Mouse (Mus musculus) erythroblast, embryonic 14.5 days (primary cell): Measurements from ENCODE around the gene Rab27a. TPM values are rescaled to one million over a fixed set of nuclear protein-coding genes. Genes with fewer than 3 reads are reported as not detected.

Source experiments
- H3K27me3 ChIP-seq: 2 replicates; pipeline ENCODE4 v1.6.1; 2012; ENCODE audit warnings: inconsistent platforms; ENCODE audit not compliant: control insufficient read depth
- H3K36me3 ChIP-seq: 2 replicates; pipeline ENCODE4 v1.6.1; 2012; ENCODE audit warnings: mild to moderate bottlenecking, inconsistent platforms; ENCODE audit not compliant: control insufficient read depth
- H3K4me1 ChIP-seq: 2 replicates; pipeline ENCODE4 v1.6.1; 2012; ENCODE audit warnings: inconsistent platforms; ENCODE audit not compliant: control insufficient read depth
- H3K4me3 ChIP-seq: replicated peaks from 2 replicates; pipeline ENCODE3; 2012; ENCODE audit warnings: moderate library complexity, mild to moderate bottlenecking, inconsistent platforms
- H3K9me3 ChIP-seq: 2 replicates; pipeline ENCODE4 v1.6.1; 2012; ENCODE audit warnings: low read length, inconsistent platforms, mixed read lengths; ENCODE audit not compliant: control insufficient read depth
- GATA1 ChIP-seq: IDR thresholded peaks from 2 replicates; pipeline ENCODE4 v1.6.1; 2012; ENCODE audit warnings: low read length, inconsistent platforms, mixed read lengths
- TAL1 ChIP-seq: IDR thresholded peaks from 3 replicates; pipeline ENCODE4 v1.6.1; 2012; ENCODE audit warnings: low read length, inconsistent platforms, mixed read lengths
- polyA plus RNA-seq: library from polyadenylated mRNA; stranded (reverse); fragments of >175 nt; gene quantifications from 2 replicates; pipeline ENCODE4 v1.2.3, GENCODE M21; 2012

The Rab27a gene
- polyA plus RNA-seq, 1 experiment = 0.06 TPM

GRCm38 (mm10) chr9:73008384-73008783 lies 36.3 kb upstream of the Rab27a start:
- H3K36me3 ChIP-seq = peaks cover 28% of the 10 kb centered on the region
- no peak overlapping the region for H3K4me3 ChIP-seq
- no peaks in the 10 kb centered on the region for H3K27me3 ChIP-seq
- no peaks in the 10 kb centered on the region for H3K9me3 ChIP-seq
- no peaks in the 10 kb centered on the region for H3K4me1 ChIP-seq
- TF ChIP-seq GATA1 (no peak), TAL1 (no peak)

GRCm38 (mm10) chr9:73012629-73013028 lies 32.0 kb upstream of the Rab27a start:
- Histone ChIP-seq H3K4me1 (no peaks in the 10 kb centered on the region), H3K9me3 (no peaks in the 10 kb centered on the region), H3K4me3 (no peak overlapping the region), H3K27me3 (no peaks in the 10 kb centered on the region), H3K36me3 (peaks cover 53% of the 10 kb centered on the region)
- TF ChIP-seq GATA1 = no peak
- no peak for TF ChIP-seq TAL1

- TF ChIP-seq TAL1 = no peak
- no peak for TF ChIP-seq GATA1
- H3K27me3 ChIP-seq = no peaks in the 10 kb centered on the region
- no peak overlapping the region for H3K4me3 ChIP-seq
- H3K36me3 ChIP-seq = peaks cover 67% of the 10 kb centered on the region
- H3K4me1 ChIP-seq = no peaks in the 10 kb centered on the region
- no peaks in the 10 kb centered on the region for H3K9me3 ChIP-seq
These were observed 29.9 kb upstream of the Rab27a start for GRCm38 (mm10) chr9:73014724-73015123.

GRCm38 (mm10) chr9:73019841-73020240 lies 24.8 kb upstream of the Rab27a start:
- Histone ChIP-seq H3K27me3 (no peaks in the 10 kb centered on the region), H3K9me3 (no peaks in the 10 kb centered on the region), H3K4me3 (no peak overlapping the region), H3K36me3 (peaks cover 56% of the 10 kb centered on the region), H3K4me1 (no peaks in the 10 kb centered on the region)
- TF ChIP-seq GATA1 (no peak), TAL1 (no peak)

- H3K4me3 ChIP-seq = no peak overlapping the region
- no peaks in the 10 kb centered on the region; the same call in 1 of the 2 replicates for H3K4me1 ChIP-seq
- H3K36me3 ChIP-seq = peaks cover 52% of the 10 kb centered on the region
- H3K9me3 ChIP-seq = no peaks in the 10 kb centered on the region
- no peak for TF ChIP-seq TAL1
- no peak for TF ChIP-seq GATA1
- H3K27me3 ChIP-seq = no peaks in the 10 kb centered on the region
These were observed 24.0 kb upstream of the Rab27a start for GRCm38 (mm10) chr9:73020566-73021097.

- H3K4me3 ChIP-seq = no peak overlapping the region
- no peaks in the 10 kb centered on the region; the same call in 1 of the 2 replicates for H3K4me1 ChIP-seq
- no peaks in the 10 kb centered on the region for H3K9me3 ChIP-seq
- H3K27me3 ChIP-seq = no peaks in the 10 kb centered on the region
- peaks cover 12% of the 10 kb centered on the region for H3K36me3 ChIP-seq
- TF ChIP-seq TAL1 (no peak), GATA1 (no peak)
These were observed 18.6 kb upstream of the Rab27a start for GRCm38 (mm10) chr9:73025818-73026636.

- H3K4me1 ChIP-seq = no peaks in the 10 kb centered on the region; the same call in 1 of the 2 replicates
- TF ChIP-seq TAL1 (no peak), GATA1 (no peak)
- no peaks in the 10 kb centered on the region for H3K27me3 ChIP-seq
- H3K4me3 ChIP-seq = no peak overlapping the region
- no peaks in the 10 kb centered on the region for H3K9me3 ChIP-seq
- peaks cover 27% of the 10 kb centered on the region for H3K36me3 ChIP-seq
These were observed 14.2 kb upstream of the Rab27a start for GRCm38 (mm10) chr9:73030443-73030842.

GRCm38 (mm10) chr9:73031421-73031820 lies 13.2 kb upstream of the Rab27a start:
- Histone ChIP-seq H3K27me3 (no peaks in the 10 kb centered on the region), H3K9me3 (no peaks in the 10 kb centered on the region), H3K36me3 (peaks cover 33% of the 10 kb centered on the region), H3K4me1 (no peaks in the 10 kb centered on the region), H3K4me3 (no peak overlapping the region)
- no peak for TF ChIP-seq TAL1
- no peak for TF ChIP-seq GATA1

GRCm38 (mm10) chr9:73033406-73033805 lies 11.2 kb upstream of the Rab27a start:
- Histone ChIP-seq H3K27me3 (no peaks in the 10 kb centered on the region), H3K4me3 (no peak overlapping the region), H3K9me3 (no peaks in the 10 kb centered on the region), H3K4me1 (peaks cover 2% of the 10 kb centered on the region), H3K36me3 (peaks cover 33% of the 10 kb centered on the region)
- no peak for TF ChIP-seq TAL1
- TF ChIP-seq GATA1 = no peak
